Mouse (Mus musculus): Measurements from ENCODE around the gene Atp9a.

- TF ChIP-seq CTCF (IDR thresholded peaks at IDR 0.05; ENCODE audit: extremely low read depth, insufficient read depth, insufficient read length, insufficient replicate concordance) (no peak), POLR2A (IDR thresholded peaks at IDR 0.05; ENCODE audit: low read depth, low read length) (no peak)
Observed at GRCm38 (mm10) chr2:168661802-168662201, 80.4 kb downstream of the Atp9a start.
